Mouse (Mus musculus): ENCODE results near the gene Wdr3.

GRCm38 (mm10) chr3:100206973-100207372 lies 44.8 kb upstream of the Wdr3 start:
- no peak for TF ChIP-seq POLR2A (IDR thresholded peaks at IDR 0.05; ENCODE audit: borderline replicate concordance, low read depth, low read length)
- TF ChIP-seq CTCF (IDR thresholded peaks at IDR 0.05; ENCODE audit: low read depth, low read length): no peak

All from bone marrow macrophage, adult 2 months (primary cell).